Mouse (Mus musculus): ENCODE measurements around the gene Vmn1r14. TPM values are rescaled to one million over a fixed set of nuclear protein-coding genes. Genes with fewer than 3 reads are reported as not detected.
"Not testable (repeated sequence)": the region's sequence is repeated elsewhere in the genome, so short reads cannot be mapped to it uniquely, and the experiment has no call there.

Gene Vmn1r14
- polyA plus RNA-seq (2015; fragmentation: Nextera tagmentation; extraction: Ambion mirVana) = not detected in 2 replicates

DNA sequence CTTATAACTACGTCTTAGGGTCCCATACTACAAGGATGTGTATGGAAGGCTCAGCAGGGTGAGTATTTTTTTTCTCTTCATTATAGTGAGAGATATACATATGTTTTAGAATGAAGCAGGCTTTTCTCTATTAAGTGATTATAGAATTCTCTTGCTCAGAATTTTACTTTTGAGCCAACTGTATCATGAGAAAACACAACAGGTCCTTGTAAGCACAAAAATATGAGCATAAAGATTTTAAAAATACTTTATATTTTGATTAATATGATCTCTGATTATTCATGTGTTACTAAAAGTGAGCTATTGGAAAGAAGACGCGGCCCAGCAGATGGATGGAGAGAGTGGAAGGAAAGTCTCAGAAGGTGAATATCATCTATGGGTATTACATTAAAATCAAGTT lies at the start of gene Vmn1r14:
Vmn1r14 (plus strand) TSS at position 301 of the 400 bp plus-strand sequence.
- ATAC-seq (replicated peaks) = no peak
- WGBS = 94% methylated on average over 3 of the region's 3 CpGs

DNA sequence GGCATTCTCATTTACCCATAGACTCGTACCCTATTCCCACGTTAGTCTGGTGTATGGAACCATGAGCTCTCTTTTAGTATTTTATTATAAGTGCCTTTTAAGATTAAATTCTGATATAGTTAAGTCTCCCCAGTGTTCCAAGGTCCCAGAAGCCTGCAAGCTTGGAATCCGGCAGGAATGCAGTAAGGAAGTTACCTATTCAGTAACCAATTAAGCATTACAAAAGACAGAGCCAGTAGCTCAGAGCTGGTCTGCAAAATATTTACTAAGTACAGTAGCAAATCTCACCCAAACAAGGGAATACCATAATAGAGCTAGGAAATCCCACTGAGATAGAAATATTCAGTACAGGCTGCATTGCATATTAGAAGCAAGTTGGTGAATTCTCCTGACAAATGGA lies 41.5 kb upstream of the Vmn1r14 start:
- not testable (repeated sequence) for H3K36me3 ChIP-seq; H3K4me2 ChIP-seq (replicated peaks); H3K9me3 ChIP-seq; H3K9ac ChIP-seq (replicated peaks); H3K27ac ChIP-seq (replicated peaks); H3K27me3 ChIP-seq; H3K4me3 ChIP-seq; ATAC-seq (replicated peaks); H3K4me1 ChIP-seq
- 44% methylated on average over 3 of the region's 3 CpGs for WGBS

More for the DNA sequence above, at the start of gene Vmn1r14:
- Histone ChIP-seq H3K4me1 (no peaks in the 10 kb centered on the region), H3K4me3 (no peak within 1 kb of the TSS), H3K27me3 (no peaks in the 10 kb centered on the region), H3K36me3 (no peaks in the 10 kb centered on the region), H3K27ac (replicated peaks) (no peak within 1 kb of the TSS), H3K9ac (replicated peaks) (no peak within 1 kb of the TSS), H3K9me3 (no peaks in the 10 kb centered on the region), H3K4me2 (replicated peaks) (no peak within 1 kb of the TSS)

DNA sequence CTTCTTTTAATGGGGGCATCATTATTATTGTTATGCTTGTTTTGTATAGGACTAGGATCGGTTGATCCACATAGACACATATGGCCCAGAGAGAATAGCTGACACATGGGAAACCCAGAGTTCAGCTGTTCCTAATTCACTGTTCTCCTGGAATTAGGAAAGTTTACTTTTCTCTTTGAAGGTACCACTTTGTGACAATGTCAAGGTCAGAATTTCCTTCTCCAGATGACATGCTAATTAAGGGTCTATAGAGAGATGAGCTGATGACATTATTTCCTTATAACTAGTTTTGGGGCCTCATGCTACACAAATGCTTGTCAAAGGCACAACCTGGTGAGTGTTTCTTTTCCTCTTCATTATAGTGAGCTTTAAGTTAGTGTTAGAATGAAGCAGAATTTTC lies 28.5 kb upstream of the Vmn1r14 start, which contains the start of gene Vmn1r13:
Vmn1r13 (plus strand) TSS at position 301 of the 400 bp plus-strand sequence.
- not testable (repeated sequence) for H3K9me3 ChIP-seq; H3K27ac ChIP-seq (replicated peaks); H3K36me3 ChIP-seq; H3K4me2 ChIP-seq (replicated peaks); H3K27me3 ChIP-seq; H3K9ac ChIP-seq (replicated peaks); H3K4me1 ChIP-seq; H3K4me3 ChIP-seq; ATAC-seq (replicated peaks)
- 94% methylated on average over 1 of the region's 1 CpGs for WGBS

DNA sequence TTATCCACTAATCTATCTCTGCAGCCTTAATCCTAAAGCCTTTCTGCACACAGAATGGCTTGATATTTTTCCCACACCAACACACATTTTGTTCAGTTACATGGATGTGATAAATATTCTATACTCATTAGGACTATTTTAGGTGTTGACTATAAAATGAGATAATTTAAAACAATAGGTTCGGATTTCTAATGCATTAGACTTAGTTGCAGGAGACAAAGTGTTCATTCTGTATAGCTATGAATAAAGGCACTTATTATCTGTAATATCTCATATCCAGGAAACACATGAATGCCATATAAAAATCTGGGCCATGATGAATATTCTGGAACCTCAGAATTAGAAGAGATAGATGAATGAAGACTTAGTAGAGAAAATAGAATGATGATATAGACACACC lies 26.2 kb downstream of the Vmn1r14 start, which contains the start of gene Vmn1r15:
Vmn1r15 (plus strand) TSS at position 301 of the 400 bp plus-strand sequence.
- Histone ChIP-seq H3K27ac (replicated peaks) (no peak within 1 kb of the TSS), H3K9ac (replicated peaks) (no peak within 1 kb of the TSS), H3K4me1 (no peaks in the 10 kb centered on the region), H3K4me2 (replicated peaks) (no peak within 1 kb of the TSS), H3K27me3 (no peaks in the 10 kb centered on the region), H3K4me3 (no peak within 1 kb of the TSS), H3K9me3 (no peaks in the 10 kb centered on the region), H3K36me3 (no peaks in the 10 kb centered on the region)
- WGBS = 88% methylated on average over 1 of the region's 1 CpGs
- no peak for ATAC-seq (replicated peaks)

DNA sequence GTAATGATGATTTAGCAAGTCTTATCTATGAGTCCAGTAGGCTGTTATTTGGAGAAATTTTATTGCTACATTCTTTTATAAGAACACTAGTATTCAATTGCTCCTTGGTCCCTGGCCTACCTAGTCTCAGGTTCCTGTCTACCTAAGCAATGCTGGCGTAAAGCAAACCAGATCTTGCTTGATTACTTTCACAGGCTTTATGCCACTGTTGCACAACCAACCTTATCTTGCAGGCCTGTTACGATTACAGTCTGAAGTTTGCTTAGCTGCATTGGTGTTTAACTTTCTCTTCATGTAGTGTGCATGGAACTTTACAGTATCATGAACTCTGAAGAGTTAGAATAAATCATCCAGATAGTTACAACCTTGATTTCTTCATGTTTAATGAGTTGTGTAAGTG lies 29.5 kb downstream of the Vmn1r14 start:
- no peak overlapping the region for H3K4me3 ChIP-seq
- no peak for ATAC-seq (replicated peaks)
- no peak overlapping the region for H3K4me2 ChIP-seq (replicated peaks)
- H3K27ac ChIP-seq (replicated peaks) = no peak overlapping the region
- no peaks in the 10 kb centered on the region for H3K4me1 ChIP-seq
- 93% methylated on average over 2 of the region's 2 CpGs for WGBS
- H3K9me3 ChIP-seq = no peaks in the 10 kb centered on the region
- H3K27me3 ChIP-seq = no peaks in the 10 kb centered on the region
- no peaks in the 10 kb centered on the region for H3K36me3 ChIP-seq
- no peak overlapping the region for H3K9ac ChIP-seq (replicated peaks)

DNA sequence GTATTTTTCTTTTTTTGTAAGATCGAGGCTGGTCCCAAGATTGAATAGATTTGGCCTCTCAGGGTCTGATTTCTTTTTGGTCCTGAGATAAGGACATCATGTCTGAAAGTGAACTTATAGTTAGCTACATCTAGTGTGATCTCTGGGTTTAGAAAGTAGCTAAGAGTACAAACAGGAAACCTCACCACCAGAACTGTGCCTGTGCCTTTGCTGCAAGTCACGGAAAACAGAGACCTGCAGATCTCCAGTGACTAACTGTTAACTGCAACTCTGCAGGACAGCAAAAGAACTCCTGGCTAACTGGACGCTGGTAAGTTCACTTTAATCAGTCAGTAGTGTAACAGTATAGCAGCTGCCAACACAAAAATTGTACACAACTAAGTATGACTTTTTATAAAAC lies 40.4 kb downstream of the Vmn1r14 start:
- Histone ChIP-seq H3K4me3 (no peak overlapping the region), H3K9me3 (no peaks in the 10 kb centered on the region), H3K4me2 (replicated peaks) (no peak overlapping the region), H3K4me1 (no peaks in the 10 kb centered on the region), H3K9ac (replicated peaks) (no peak overlapping the region), H3K27me3 (no peaks in the 10 kb centered on the region), H3K27ac (replicated peaks) (no peak overlapping the region), H3K36me3 (no peaks in the 10 kb centered on the region)
- 76% methylated on average over 3 of the region's 3 CpGs for WGBS
- ATAC-seq (replicated peaks) = no peak

DNA sequence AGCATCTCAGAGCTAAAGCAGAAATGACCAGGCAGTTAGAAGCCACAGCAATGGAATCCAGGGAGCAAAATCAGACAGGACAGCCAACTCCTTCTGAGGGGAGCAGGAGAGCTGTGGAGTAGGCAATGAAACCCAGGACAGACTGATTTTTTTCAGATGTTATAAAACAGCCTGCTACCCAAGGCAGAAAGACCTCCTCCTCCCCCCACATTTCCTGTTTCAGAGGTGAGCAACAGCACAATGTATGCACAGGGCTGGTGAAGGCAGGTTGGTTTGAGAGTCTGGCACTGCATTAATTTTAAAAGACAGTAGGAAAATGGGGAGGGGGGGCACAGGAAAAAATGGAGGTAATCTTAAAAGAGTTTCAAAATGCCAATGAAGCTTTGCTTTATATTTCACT lies 41.0 kb downstream of the Vmn1r14 start:
- H3K27ac ChIP-seq (replicated peaks) = no peak overlapping the region
- no peak for ATAC-seq (replicated peaks)
- no peaks in the 10 kb centered on the region for H3K9me3 ChIP-seq
- H3K4me2 ChIP-seq (replicated peaks) = no peak overlapping the region
- no peak overlapping the region for H3K9ac ChIP-seq (replicated peaks)
- H3K27me3 ChIP-seq = no peaks in the 10 kb centered on the region
- no peaks in the 10 kb centered on the region for H3K36me3 ChIP-seq
- no peaks in the 10 kb centered on the region for H3K4me1 ChIP-seq
- H3K4me3 ChIP-seq = no peak overlapping the region

DNA sequence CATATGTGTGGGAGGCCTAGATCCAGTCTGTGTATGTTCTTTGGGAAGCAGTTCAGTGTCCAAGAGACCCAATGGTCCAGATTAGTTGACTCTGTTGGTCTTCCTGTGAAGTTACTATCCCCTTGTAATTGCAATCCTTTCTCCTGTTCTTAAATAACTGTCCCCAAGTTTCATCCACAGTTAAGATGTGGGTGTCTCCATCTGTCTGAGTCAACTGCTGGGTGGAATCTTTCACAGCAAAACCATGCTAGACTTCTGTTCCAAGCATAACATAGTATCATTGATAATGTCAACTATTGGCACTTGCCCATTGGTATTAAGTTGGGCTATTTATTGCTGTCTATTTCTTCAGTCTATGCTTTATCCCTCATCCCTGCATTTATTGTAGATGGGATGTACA lies 47.5 kb downstream of the Vmn1r14 start:
- Histone ChIP-seq H3K27ac (replicated peaks) (no peak overlapping the region), H3K9me3 (no peaks in the 10 kb centered on the region), H3K36me3 (no peaks in the 10 kb centered on the region), H3K4me2 (replicated peaks) (no peak overlapping the region), H3K27me3 (no peaks in the 10 kb centered on the region), H3K9ac (replicated peaks) (no peak overlapping the region), H3K4me1 (no peaks in the 10 kb centered on the region), H3K4me3 (no peak overlapping the region)
- no peak for ATAC-seq (replicated peaks)

Other genes with a start within 250 kb of the Vmn1r14 start
- gene Vmn1r6, start 234.4 kb upstream of the Vmn1r14 start, polyA plus RNA-seq (2015; fragmentation: Nextera tagmentation; extraction: Ambion mirVana) = not detected in 2 replicates
- not detected in 2 replicates for gene Vmn1r7, start 206.4 kb upstream of the Vmn1r14 start, polyA plus RNA-seq (2015; fragmentation: Nextera tagmentation; extraction: Ambion mirVana)
- gene Vmn1r8, start 199.4 kb upstream of the Vmn1r14 start, polyA plus RNA-seq (2015; fragmentation: Nextera tagmentation; extraction: Ambion mirVana) = not detected in 2 replicates
- gene Vmn1r9, start 164.9 kb upstream of the Vmn1r14 start, polyA plus RNA-seq (2015; fragmentation: Nextera tagmentation; extraction: Ambion mirVana) = not detected in 2 replicates
- gene Vmn1r10, start 122.2 kb upstream of the Vmn1r14 start, polyA plus RNA-seq (2015; fragmentation: Nextera tagmentation; extraction: Ambion mirVana) = not detected in 2 replicates
- gene Vmn1r11, start 98.2 kb upstream of the Vmn1r14 start, polyA plus RNA-seq (2015; fragmentation: Nextera tagmentation; extraction: Ambion mirVana) = not detected in 2 replicates
- not detected in 2 replicates for gene Vmn1r12, start 74.8 kb upstream of the Vmn1r14 start, polyA plus RNA-seq (2015; fragmentation: Nextera tagmentation; extraction: Ambion mirVana)
- gene Vmn1r13, start 28.4 kb upstream of the Vmn1r14 start, polyA plus RNA-seq (2015; fragmentation: Nextera tagmentation; extraction: Ambion mirVana) = not detected in 2 replicates
- not detected in 2 replicates for gene Vmn1r15, start 26.3 kb downstream of the Vmn1r14 start, polyA plus RNA-seq (2015; fragmentation: Nextera tagmentation; extraction: Ambion mirVana)
- gene Vmn1r16, start 97.8 kb downstream of the Vmn1r14 start, polyA plus RNA-seq (2015; fragmentation: Nextera tagmentation; extraction: Ambion mirVana) = not detected in 2 replicates
- gene Vmn1r17, start 132.0 kb downstream of the Vmn1r14 start, polyA plus RNA-seq (2015; fragmentation: Nextera tagmentation; extraction: Ambion mirVana) = not detected in 2 replicates
- not detected in 2 replicates for gene Vmn1r18, start 164.1 kb downstream of the Vmn1r14 start, polyA plus RNA-seq (2015; fragmentation: Nextera tagmentation; extraction: Ambion mirVana)
- gene Vmn1r19, start 172.1 kb downstream of the Vmn1r14 start, polyA plus RNA-seq (2015; fragmentation: Nextera tagmentation; extraction: Ambion mirVana) = not detected in 2 replicates
- not detected in 2 replicates for gene Vmn1r20, start 197.2 kb downstream of the Vmn1r14 start, polyA plus RNA-seq (2015; fragmentation: Nextera tagmentation; extraction: Ambion mirVana)